Mouse (Mus musculus): ENCODE measurements around the gene Dscam. TPM values are rescaled to one million over a fixed set of nuclear protein-coding genes. Genes with fewer than 3 reads are reported as not detected.

Gene Dscam
- polyA plus RNA-seq, 1 experiment = 0.03 TPM

DNA sequence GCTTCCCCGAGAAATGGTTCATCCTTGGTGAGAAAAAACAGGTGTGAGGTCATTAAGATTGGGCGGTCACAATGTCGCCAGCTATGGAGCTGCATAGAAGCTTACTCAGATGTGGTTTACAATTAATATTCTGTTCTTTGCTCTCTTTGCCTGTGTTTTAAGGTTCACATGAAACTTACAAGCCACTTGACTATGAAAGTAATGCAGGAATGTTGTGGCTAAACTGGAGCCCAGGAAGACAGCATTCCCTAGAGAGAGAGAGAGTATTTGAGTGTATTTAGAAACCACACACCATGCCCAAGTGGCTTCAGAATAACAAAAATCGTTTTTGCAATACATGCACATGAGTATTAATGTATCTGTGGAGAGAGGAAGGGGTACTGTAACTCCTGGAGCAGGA is 174.7 kb downstream of the Dscam start:
- TF ChIP-seq CTCF (IDR thresholded peaks at IDR 0.05; ENCODE audit: extremely low read depth, insufficient read length, insufficient replicate concordance, low read depth, low read length) (no peak), POLR2A (IDR thresholded peaks at IDR 0.05; ENCODE audit: low read depth, low read length) (no peak)
- Histone ChIP-seq H3K27ac (ENCODE audit: insufficient read depth, low read depth, low read length) (no peak overlapping the region), H3K36me3 (ENCODE audit: control insufficient read depth, insufficient read depth, low read length) (no peaks in the 10 kb centered on the region), H3K4me1 (ENCODE audit: control insufficient read depth, insufficient read depth, insufficient read length, low read length) (no peaks in the 10 kb centered on the region), H3K27me3 (ENCODE audit: control insufficient read depth, insufficient read depth, low read length) (no peaks in the 10 kb centered on the region), H3K4me3 (ENCODE audit: low read depth, low read length) (no peak overlapping the region)
- 66% methylated on average over 4 of the region's 4 CpGs for WGBS

DNA sequence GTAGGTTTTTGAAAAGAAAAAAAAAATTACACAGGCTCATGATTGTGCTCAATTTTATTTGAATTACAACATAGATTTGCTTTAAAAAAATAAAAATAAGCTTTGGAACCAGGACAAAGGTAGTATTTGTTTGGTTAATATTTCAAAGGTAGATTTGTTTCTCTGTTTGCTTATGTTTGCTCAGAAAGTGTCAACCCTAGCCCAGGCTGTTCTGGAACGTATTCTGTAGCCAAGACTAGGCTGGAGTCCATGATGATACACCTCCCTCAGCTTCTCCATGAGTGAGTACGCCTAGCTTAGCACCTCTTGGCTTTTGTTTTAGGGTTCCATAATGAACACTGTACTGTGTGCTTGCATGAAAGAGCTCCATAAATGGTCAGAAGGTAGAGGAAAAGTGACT is 183.2 kb downstream of the Dscam start:
- Histone ChIP-seq H3K27ac (ENCODE audit: insufficient read depth, low read depth, low read length) (no peak overlapping the region), H3K27me3 (ENCODE audit: control insufficient read depth, insufficient read depth, low read length) (no peaks in the 10 kb centered on the region), H3K4me1 (ENCODE audit: control insufficient read depth, insufficient read depth, insufficient read length, low read length) (no peaks in the 10 kb centered on the region), H3K36me3 (ENCODE audit: control insufficient read depth, insufficient read depth, low read length) (no peaks in the 10 kb centered on the region), H3K4me3 (ENCODE audit: low read depth, low read length) (no peak overlapping the region)
- TF ChIP-seq CTCF (IDR thresholded peaks at IDR 0.05; ENCODE audit: extremely low read depth, insufficient read length, insufficient replicate concordance, low read depth, low read length) = no peak
- TF ChIP-seq POLR2A (IDR thresholded peaks at IDR 0.05; ENCODE audit: low read depth, low read length) = no peak
- 54% methylated on average over 2 of the region's 2 CpGs for WGBS

DNA sequence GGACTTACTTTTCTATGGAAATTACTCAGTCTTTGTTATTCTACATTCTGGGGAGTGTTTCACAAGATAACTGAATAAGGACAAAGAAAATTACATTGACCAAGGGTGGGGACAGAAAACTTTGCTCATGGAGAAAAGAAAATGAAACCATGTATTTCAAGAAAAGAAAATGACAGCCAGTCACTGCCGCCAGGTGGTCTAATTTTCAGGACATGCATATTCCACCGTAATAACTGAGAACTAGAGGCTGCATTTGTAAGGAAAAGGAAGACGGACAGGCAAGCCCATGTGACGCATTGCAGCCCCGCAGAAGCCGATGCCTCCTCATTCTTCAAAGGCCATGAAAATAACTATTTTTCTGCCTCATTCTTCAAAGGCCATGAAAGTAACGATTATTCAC is 197.3 kb downstream of the Dscam start:
- TF ChIP-seq POLR2A (IDR thresholded peaks at IDR 0.05; ENCODE audit: low read depth, low read length) (no peak), CTCF (IDR thresholded peaks at IDR 0.05; ENCODE audit: extremely low read depth, insufficient read length, insufficient replicate concordance, low read depth, low read length) (no peak)
- Histone ChIP-seq H3K27ac (ENCODE audit: insufficient read depth, low read depth, low read length) (no peak overlapping the region), H3K36me3 (ENCODE audit: control insufficient read depth, insufficient read depth, low read length) (no peaks in the 10 kb centered on the region), H3K4me1 (ENCODE audit: control insufficient read depth, insufficient read depth, insufficient read length, low read length) (no peaks in the 10 kb centered on the region), H3K27me3 (ENCODE audit: control insufficient read depth, insufficient read depth, low read length) (no peaks in the 10 kb centered on the region), H3K4me3 (ENCODE audit: low read depth, low read length) (no peak overlapping the region)
- 83% methylated on average over 7 of the region's 7 CpGs for WGBS

DNA sequence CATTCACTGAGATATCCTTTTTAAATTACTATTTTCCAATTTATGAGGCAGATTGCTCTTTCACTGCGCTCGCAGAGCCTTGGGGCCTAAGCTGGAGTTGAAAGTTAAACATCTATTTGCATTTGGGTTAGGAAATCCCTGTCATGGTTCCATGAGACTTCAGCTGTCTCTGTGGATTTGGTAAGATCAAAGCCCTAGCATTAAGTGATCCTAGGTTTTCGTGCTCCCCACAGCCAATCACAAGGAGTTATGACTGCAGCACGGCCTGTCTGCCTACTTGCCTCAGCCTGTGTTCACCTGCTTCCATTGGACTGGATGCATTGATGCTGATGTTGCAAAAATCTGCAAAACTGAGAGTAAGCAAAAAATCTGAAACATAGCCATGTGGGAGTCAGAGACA is 198.8 kb downstream of the Dscam start:
- Histone ChIP-seq H3K27me3 (ENCODE audit: control insufficient read depth, insufficient read depth, low read length) (no peaks in the 10 kb centered on the region), H3K27ac (ENCODE audit: insufficient read depth, low read depth, low read length) (no peak overlapping the region), H3K4me1 (ENCODE audit: control insufficient read depth, insufficient read depth, insufficient read length, low read length) (no peaks in the 10 kb centered on the region), H3K36me3 (ENCODE audit: control insufficient read depth, insufficient read depth, low read length) (no peaks in the 10 kb centered on the region), H3K4me3 (ENCODE audit: low read depth, low read length) (no peak overlapping the region)
- TF ChIP-seq CTCF (IDR thresholded peaks at IDR 0.05; ENCODE audit: extremely low read depth, insufficient read length, insufficient replicate concordance, low read depth, low read length) (no peak), POLR2A (IDR thresholded peaks at IDR 0.05; ENCODE audit: low read depth, low read length) (no peak)
- 83% methylated on average over 4 of the region's 4 CpGs for WGBS

DNA sequence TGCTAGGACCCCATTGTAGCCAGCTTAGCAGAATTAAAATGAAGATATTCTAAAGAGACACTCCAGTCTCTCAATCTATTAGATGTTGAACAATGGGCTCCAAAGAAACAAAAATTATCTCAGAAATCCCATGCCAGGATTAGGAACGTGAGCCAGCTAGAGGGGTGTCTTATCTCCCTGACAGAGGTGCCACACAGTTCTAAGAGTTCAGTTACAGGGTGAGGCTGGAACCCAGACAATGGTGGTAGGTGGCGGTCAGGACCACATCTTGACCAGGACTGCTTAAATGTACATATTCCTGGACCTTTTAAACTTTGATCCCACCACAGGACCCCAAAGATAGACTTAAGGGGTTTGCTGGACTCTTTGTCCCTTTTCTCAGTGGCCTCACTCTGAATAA is 200.1 kb downstream of the Dscam start:
- H3K27me3 ChIP-seq (ENCODE audit: control insufficient read depth, insufficient read depth, low read length) = no peaks in the 10 kb centered on the region
- H3K36me3 ChIP-seq (ENCODE audit: control insufficient read depth, insufficient read depth, low read length) = no peaks in the 10 kb centered on the region
- H3K4me1 ChIP-seq (ENCODE audit: control insufficient read depth, insufficient read depth, insufficient read length, low read length) = no peaks in the 10 kb centered on the region
- no peak for TF ChIP-seq CTCF (IDR thresholded peaks at IDR 0.05; ENCODE audit: extremely low read depth, insufficient read length, insufficient replicate concordance, low read depth, low read length)
- no peak for TF ChIP-seq POLR2A (IDR thresholded peaks at IDR 0.05; ENCODE audit: low read depth, low read length)
- 66% methylated on average over 2 of the region's 2 CpGs for WGBS
- no peak overlapping the region for H3K4me3 ChIP-seq (ENCODE audit: low read depth, low read length)
- H3K27ac ChIP-seq (ENCODE audit: insufficient read depth, low read depth, low read length) = no peak overlapping the region

DNA sequence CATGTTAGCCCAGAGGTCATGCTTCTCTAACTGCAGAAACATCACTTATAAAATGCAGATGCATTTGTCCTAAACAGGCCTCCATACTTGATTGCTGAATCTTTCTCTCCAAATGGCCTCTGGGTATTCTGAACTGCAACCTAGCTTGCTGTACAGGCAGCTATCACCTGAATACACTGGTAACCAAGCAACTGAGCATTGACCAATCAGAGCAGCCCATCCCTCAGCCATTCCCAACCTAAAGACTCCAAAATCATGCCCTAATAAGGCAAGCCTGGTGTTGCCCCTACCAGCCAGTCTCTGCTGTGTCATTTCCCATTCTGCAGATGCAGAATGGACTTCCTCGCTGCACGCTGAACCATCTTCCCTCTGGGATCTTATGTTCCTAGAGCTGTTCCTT is 200.9 kb downstream of the Dscam start:
- 77% methylated on average over 2 of the region's 2 CpGs for WGBS
- Histone ChIP-seq H3K4me1 (ENCODE audit: control insufficient read depth, insufficient read depth, insufficient read length, low read length) (no peaks in the 10 kb centered on the region), H3K27me3 (ENCODE audit: control insufficient read depth, insufficient read depth, low read length) (no peaks in the 10 kb centered on the region), H3K4me3 (ENCODE audit: low read depth, low read length) (no peak overlapping the region), H3K27ac (ENCODE audit: insufficient read depth, low read depth, low read length) (no peak overlapping the region), H3K36me3 (ENCODE audit: control insufficient read depth, insufficient read depth, low read length) (no peaks in the 10 kb centered on the region)
- TF ChIP-seq CTCF (IDR thresholded peaks at IDR 0.05; ENCODE audit: extremely low read depth, insufficient read length, insufficient replicate concordance, low read depth, low read length) = no peak
- TF ChIP-seq POLR2A (IDR thresholded peaks at IDR 0.05; ENCODE audit: low read depth, low read length) = no peak

DNA sequence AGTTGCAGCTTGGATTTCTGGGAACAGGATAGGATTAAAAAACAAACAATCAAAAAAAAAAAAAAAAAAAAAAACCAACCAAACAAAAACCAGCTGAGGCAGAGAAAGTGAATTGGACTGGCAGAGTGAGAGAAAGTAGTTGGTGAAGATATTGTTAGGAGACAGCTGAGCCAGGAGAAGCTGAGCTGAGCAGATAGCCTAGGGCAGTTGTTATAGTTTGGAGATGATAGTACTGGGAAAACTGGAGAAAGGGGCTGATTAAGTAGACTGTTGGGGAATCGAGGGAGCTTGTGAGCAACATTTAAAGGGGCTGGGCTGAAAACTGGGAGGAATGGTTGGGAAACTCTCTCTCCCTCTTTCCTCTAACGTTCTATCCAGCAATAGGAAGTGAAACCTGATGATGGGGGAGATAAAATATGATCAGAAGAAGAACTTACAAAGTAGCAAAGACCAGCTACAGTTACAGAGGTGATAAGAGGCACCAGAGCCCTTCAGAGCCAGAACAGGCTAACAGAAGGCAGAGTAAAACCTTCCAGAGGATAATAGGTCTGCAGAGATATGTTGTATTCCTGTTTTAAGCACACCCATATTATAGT is 201.6 kb downstream of the Dscam start:
- H3K36me3 ChIP-seq (ENCODE audit: control insufficient read depth, insufficient read depth, low read length) = no peaks in the 10 kb centered on the region
- no peaks in the 10 kb centered on the region for H3K27me3 ChIP-seq (ENCODE audit: control insufficient read depth, insufficient read depth, low read length)
- H3K4me1 ChIP-seq (ENCODE audit: control insufficient read depth, insufficient read depth, insufficient read length, low read length) = no peaks in the 10 kb centered on the region
- H3K4me3 ChIP-seq (ENCODE audit: low read depth, low read length) = no peak overlapping the region
- no peak overlapping the region for H3K27ac ChIP-seq (ENCODE audit: insufficient read depth, low read depth, low read length)
- TF ChIP-seq CTCF (IDR thresholded peaks at IDR 0.05; ENCODE audit: extremely low read depth, insufficient read length, insufficient replicate concordance, low read depth, low read length) (no peak), POLR2A (IDR thresholded peaks at IDR 0.05; ENCODE audit: low read depth, low read length) (no peak)
- 36% methylated on average over 2 of the region's 2 CpGs for WGBS
